Mouse (Mus musculus) inflammation-experienced regulatory T-cells, adult 16 weeks (primary cell): Measurements from ENCODE around the gene Art1. TPM values are rescaled to one million over a fixed set of nuclear protein-coding genes. Genes with fewer than 3 reads are reported as not detected.

Experiments
- polyA plus RNA-seq: library from polyadenylated mRNA; unstranded; fragments of 100-300 nt; shearing (Covaris generic); gene quantifications from one replicate; pipeline ENCODE4 v1.2.1, GENCODE M21; 2017

Art1 gene
- polyA plus RNA-seq: not detected

GRCm38 (mm10) chr7:102101487-102101886 lies at the start of gene Art1:
Gene Art1 (plus strand): TSS chr7:102101743.

GRCm38 (mm10) chr7:102065046-102065891 lies 36.3 kb upstream of the Art1 start, which contains the start of the genes Rnf121, Xndc1 and Xntrpc:
Gene Rnf121 (minus strand): TSS chr7:102065469.
Gene Xndc1 (plus strand): TSS chr7:102065511.
Gene Xntrpc (plus strand): TSS chr7:102065713.

GRCm38 (mm10) chr7:102082816-102083215 lies 18.7 kb upstream of the Art1 start, which contains the start of gene Trpc2:
Gene Trpc2 (plus strand): TSS chr7:102083116.

GRCm38 (mm10) chr7:102109171-102109570 lies 7.6 kb downstream of the Art1 start, which contains the start of gene Art5:
Gene Art5 (minus strand): TSS chr7:102109489.

GRCm38 (mm10) chr7:102116579-102117331 lies 15.2 kb downstream of the Art1 start, which contains the start of gene Chrna10:
Gene Chrna10 (minus strand): TSS chr7:102116828.

Other genes starting within 250 kb of the Art1 start
- gene Folr2, start 244.5 kb upstream of the Art1 start, polyA plus RNA-seq: not detected
- 43.1 TPM for gene Anapc15, start 238.0 kb upstream of the Art1 start, polyA plus RNA-seq
- gene Folr1, start 231.0 kb upstream of the Art1 start, polyA plus RNA-seq: not detected
- 152 TPM for gene Lamtor1, start 195.8 kb upstream of the Art1 start, polyA plus RNA-seq
- gene Tomt, start 195.4 kb upstream of the Art1 start, polyA plus RNA-seq: 0.83 TPM
- gene Lrrc51, start 167.8 kb upstream of the Art1 start, polyA plus RNA-seq: 4.7 TPM
- gene Numa1, start 167.6 kb upstream of the Art1 start, polyA plus RNA-seq: 255 TPM
- gene Il18bp, start 83.1 kb upstream of the Art1 start, polyA plus RNA-seq: 5.4 TPM
- gene Rnf121, start 36.3 kb upstream of the Art1 start, polyA plus RNA-seq: 27.4 TPM
- 28.8 TPM for gene Xndc1, start 36.2 kb upstream of the Art1 start, polyA plus RNA-seq
- gene Xntrpc, start 36.0 kb upstream of the Art1 start, polyA plus RNA-seq: 1.5 TPM
- 0.15 TPM for gene Trpc2, start 18.6 kb upstream of the Art1 start, polyA plus RNA-seq
- 1.4 TPM for gene Art5, start 7.7 kb downstream of the Art1 start, polyA plus RNA-seq
- gene Chrna10, start 15.1 kb downstream of the Art1 start, polyA plus RNA-seq: not detected
- gene Nup98, start 108.4 kb downstream of the Art1 start, polyA plus RNA-seq: 34.6 TPM
- gene Pgap2, start 108.5 kb downstream of the Art1 start, polyA plus RNA-seq: 52.9 TPM
- 303 TPM for gene Rhog, start 154.3 kb downstream of the Art1 start, polyA plus RNA-seq
- 104 TPM for gene Stim1, start 166.1 kb downstream of the Art1 start, polyA plus RNA-seq